Mouse (Mus musculus): Measurements from ENCODE around the gene Isoc2b. TPM values are rescaled to one million over a fixed set of nuclear protein-coding genes. Genes with fewer than 3 reads are reported as not detected.
"Not testable (repeated sequence)": the region's sequence is repeated elsewhere in the genome, so short reads cannot be mapped to it uniquely, and the experiment has no call there.

The Isoc2b gene
- polyA plus RNA-seq, 1 experiment from 2014 or later: 17.5 TPM

- H3K4me3 ChIP-seq (ENCODE audit: low read depth, low read length): peak within 1 kb of the TSS; percentile 94
- H3K27ac ChIP-seq (replicated peaks): peak within 1 kb of the TSS; percentile 94
- ATAC-seq (ENCODE audit: low FRiP score, low TSS enrichment): peak; percentile 99
- DNase-seq (ENCODE audit: low spot score): peak; percentile 99
- no peaks in the 10 kb centered on the region for H3K27me3 ChIP-seq (ENCODE audit: control insufficient read depth, insufficient read depth, low read length)
- under 1% methylated on average over 62 of the region's 62 CpGs for WGBS
- H3K4me2 ChIP-seq (replicated peaks; ENCODE audit: low read depth): peak within 1 kb of the TSS; percentile 73
- H3K9me3 ChIP-seq (ENCODE audit: control insufficient read depth, low read length): no peaks in the 10 kb centered on the region
- TF ChIP-seq EP300 (optimal IDR thresholded peaks at IDR 0.05) (no peak), CTCF (IDR thresholded peaks at IDR 0.05; ENCODE audit: low read depth) (peak; percentile 46)
- peak within 1 kb of the TSS; percentile 94 for H3K9ac ChIP-seq (ENCODE audit: low read length)
- H3K36me3 ChIP-seq (ENCODE audit: control insufficient read depth, insufficient read depth, low read length): peaks cover 5% of the 10 kb centered on the region; the same call in 1 of the 2 replicates
- no peaks in the 10 kb centered on the region for H3K4me1 ChIP-seq (replicated peaks; ENCODE audit: control insufficient read depth, insufficient read depth)
Measured at GRCm38 (mm10) chr7:4812303-4813104, 57.6 kb downstream of the Isoc2b start, which contains the start of gene Ube2s. TSS of gene Ube2s (minus strand) at chr7:4812590.

GRCm38 (mm10) chr7:4811842-4812302, 58.2 kb downstream of the Isoc2b start:
- under 1% methylated on average over 24 of the region's 36 CpGs for WGBS

GRCm38 (mm10) chr7:4811131-4811530, 58.9 kb downstream of the Isoc2b start:
- H3K36me3 ChIP-seq (ENCODE audit: control insufficient read depth, insufficient read depth, low read length); ATAC-seq (ENCODE audit: low FRiP score, low TSS enrichment); H3K9me3 ChIP-seq (ENCODE audit: control insufficient read depth, low read length); H3K27ac ChIP-seq (replicated peaks); DNase-seq (ENCODE audit: low spot score); H3K4me1 ChIP-seq (replicated peaks; ENCODE audit: control insufficient read depth, insufficient read depth); H3K27me3 ChIP-seq (ENCODE audit: control insufficient read depth, insufficient read depth, low read length): not testable (repeated sequence)
- H3K4me2 ChIP-seq (replicated peaks; ENCODE audit: low read depth): peak overlapping the region; percentile 73
- WGBS: 28% methylated on average over 10 of the region's 10 CpGs
- peak overlapping the region; percentile 94 for H3K4me3 ChIP-seq (ENCODE audit: low read depth, low read length)
- H3K9ac ChIP-seq (ENCODE audit: low read length): peak overlapping the region; percentile 94

More at GRCm38 (mm10) chr7:4811842-4812302, 58.2 kb downstream of the Isoc2b start:
- TF ChIP-seq CTCF (IDR thresholded peaks at IDR 0.05; ENCODE audit: low read depth) (no peak), EP300 (optimal IDR thresholded peaks at IDR 0.05) (no peak)
- H3K27me3 ChIP-seq (ENCODE audit: control insufficient read depth, insufficient read depth, low read length): no peaks in the 10 kb centered on the region
- ATAC-seq (ENCODE audit: low FRiP score, low TSS enrichment) (no peak), DNase-seq (ENCODE audit: low spot score) (peak; percentile 58)
- peak overlapping the region; percentile 73 for H3K4me2 ChIP-seq (replicated peaks; ENCODE audit: low read depth)
- peak overlapping the region; percentile 94 for H3K9ac ChIP-seq (ENCODE audit: low read length)
- no peaks in the 10 kb centered on the region for H3K4me1 ChIP-seq (replicated peaks; ENCODE audit: control insufficient read depth, insufficient read depth)
- peak overlapping the region; percentile 94 for H3K27ac ChIP-seq (replicated peaks)
- H3K4me3 ChIP-seq (ENCODE audit: low read depth, low read length): peak overlapping the region; percentile 94
- H3K9me3 ChIP-seq (ENCODE audit: control insufficient read depth, low read length): no peaks in the 10 kb centered on the region
- H3K36me3 ChIP-seq (ENCODE audit: control insufficient read depth, insufficient read depth, low read length): peaks cover 8% of the 10 kb centered on the region; the same call in 1 of the 2 replicates

DNA sequence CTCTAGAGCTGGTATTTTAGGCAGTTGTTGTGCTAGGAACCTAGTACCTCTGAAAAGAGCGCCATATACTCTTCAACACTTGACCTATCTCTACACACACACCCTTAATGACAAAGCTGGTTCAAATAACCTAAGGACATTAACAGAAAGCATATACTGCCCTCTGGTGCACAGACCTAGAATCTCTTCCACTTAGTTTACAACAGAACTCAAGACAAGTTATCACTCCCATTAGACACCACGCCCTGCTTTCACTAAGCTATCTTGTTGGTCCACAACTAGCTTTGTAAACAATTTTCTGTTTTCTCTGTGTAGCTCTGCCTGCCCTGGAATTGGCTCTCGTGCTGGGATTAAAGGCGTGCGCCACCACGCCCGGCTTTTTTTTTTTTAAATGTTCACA, 63.3 kb downstream of the Isoc2b start:
- Histone ChIP-seq H3K36me3 (ENCODE audit: control insufficient read depth, insufficient read depth, low read length) (peaks cover 8% of the 10 kb centered on the region), H3K4me2 (replicated peaks; ENCODE audit: low read depth) (no peak overlapping the region), H3K27me3 (ENCODE audit: control insufficient read depth, insufficient read depth, low read length) (no peaks in the 10 kb centered on the region), H3K4me1 (replicated peaks; ENCODE audit: control insufficient read depth, insufficient read depth) (no peaks in the 10 kb centered on the region), H3K9me3 (ENCODE audit: control insufficient read depth, low read length) (no peaks in the 10 kb centered on the region), H3K9ac (ENCODE audit: low read length) (no peak overlapping the region), H3K4me3 (ENCODE audit: low read depth, low read length) (no peak overlapping the region), H3K27ac (replicated peaks) (no peak overlapping the region)
- WGBS: 70% methylated on average over 7 of the region's 7 CpGs
- peak; percentile 37 for DNase-seq (ENCODE audit: low spot score)
- peak; percentile 43; the same call in 1 of the 2 replicates for ATAC-seq (ENCODE audit: low FRiP score, low TSS enrichment)
- TF ChIP-seq CTCF (IDR thresholded peaks at IDR 0.05; ENCODE audit: low read depth) (peak; percentile 83), EP300 (optimal IDR thresholded peaks at IDR 0.05) (no peak)

DNA sequence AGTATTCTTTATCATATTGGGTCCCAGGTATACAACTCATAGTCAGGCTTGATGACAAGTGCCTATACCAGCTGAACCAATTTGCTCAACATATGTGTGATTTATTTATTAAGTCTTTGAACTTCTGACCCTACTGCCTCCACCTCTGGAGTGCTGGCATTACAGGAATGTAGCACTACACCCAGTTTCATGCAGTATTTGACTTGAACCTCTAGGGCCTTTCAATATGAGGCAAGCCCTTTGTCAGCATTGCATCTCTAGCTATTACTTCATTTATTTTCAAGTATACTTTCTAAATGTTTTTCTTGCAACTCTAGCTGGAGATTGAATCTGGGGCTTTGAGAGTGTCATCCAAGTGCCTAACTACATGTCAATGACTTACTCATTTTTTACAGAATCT, 67.8 kb downstream of the Isoc2b start:
- H3K9me3 ChIP-seq (ENCODE audit: control insufficient read depth, low read length): no peaks in the 10 kb centered on the region
- H3K9ac ChIP-seq (ENCODE audit: low read length): no peak overlapping the region
- no peak overlapping the region for H3K4me3 ChIP-seq (ENCODE audit: low read depth, low read length)
- no peaks in the 10 kb centered on the region for H3K4me1 ChIP-seq (replicated peaks; ENCODE audit: control insufficient read depth, insufficient read depth)
- peaks cover 6% of the 10 kb centered on the region for H3K36me3 ChIP-seq (ENCODE audit: control insufficient read depth, insufficient read depth, low read length)
- no peak overlapping the region for H3K27ac ChIP-seq (replicated peaks)
- TF ChIP-seq CTCF (IDR thresholded peaks at IDR 0.05; ENCODE audit: low read depth) (0 out of 2 replicates have a peak, but pooled peaks have one; percentile 4), EP300 (optimal IDR thresholded peaks at IDR 0.05) (no peak)
- no peaks in the 10 kb centered on the region for H3K27me3 ChIP-seq (ENCODE audit: control insufficient read depth, insufficient read depth, low read length)
- ATAC-seq (ENCODE audit: low FRiP score, low TSS enrichment) (no peak), DNase-seq (ENCODE audit: low spot score) (no peak)
- H3K4me2 ChIP-seq (replicated peaks; ENCODE audit: low read depth): no peak overlapping the region

Data from stomach, postnatal 0 days (tissue).